Mouse (Mus musculus): ENCODE data around the gene Trpm1. TPM values are rescaled to one million over a fixed set of nuclear protein-coding genes. Genes with fewer than 3 reads are reported as not detected.

Gene Trpm1
- polyA plus RNA-seq, 1 experiment from 2014 or later: 0.47 TPM

DNA sequence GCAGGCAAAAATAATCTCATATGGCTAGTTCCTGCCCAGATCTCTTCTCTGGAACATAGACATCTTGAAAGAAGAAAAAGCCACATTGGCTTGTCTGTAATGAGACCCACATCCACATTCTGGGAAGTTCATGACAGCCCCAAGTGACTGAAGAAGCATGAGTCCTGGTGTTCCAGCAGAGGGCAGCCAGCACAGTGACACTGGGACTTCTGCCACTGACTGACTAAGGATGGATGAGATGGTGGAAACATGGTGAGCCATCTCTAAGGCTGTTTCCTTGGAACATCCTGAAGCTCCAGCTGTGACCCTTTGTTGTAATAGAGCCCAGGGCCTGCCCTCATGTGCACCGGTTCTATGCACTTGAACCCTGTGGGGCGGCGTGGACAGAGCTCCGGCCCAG, 25.7 kb downstream of the Trpm1 start:
- Histone ChIP-seq H3K4me2 (replicated peaks) (no peak overlapping the region), H3K9me3 (no peaks in the 10 kb centered on the region), H3K27me3 (no peaks in the 10 kb centered on the region), H3K36me3 (no peaks in the 10 kb centered on the region), H3K27ac (no peak overlapping the region), H3K4me3 (replicated peaks) (no peak overlapping the region), H3K4me1 (replicated peaks) (no peaks in the 10 kb centered on the region), H3K9ac (replicated peaks) (no peak overlapping the region)
- no peak for ATAC-seq
- WGBS: 83% methylated on average over 4 of the region's 4 CpGs

DNA sequence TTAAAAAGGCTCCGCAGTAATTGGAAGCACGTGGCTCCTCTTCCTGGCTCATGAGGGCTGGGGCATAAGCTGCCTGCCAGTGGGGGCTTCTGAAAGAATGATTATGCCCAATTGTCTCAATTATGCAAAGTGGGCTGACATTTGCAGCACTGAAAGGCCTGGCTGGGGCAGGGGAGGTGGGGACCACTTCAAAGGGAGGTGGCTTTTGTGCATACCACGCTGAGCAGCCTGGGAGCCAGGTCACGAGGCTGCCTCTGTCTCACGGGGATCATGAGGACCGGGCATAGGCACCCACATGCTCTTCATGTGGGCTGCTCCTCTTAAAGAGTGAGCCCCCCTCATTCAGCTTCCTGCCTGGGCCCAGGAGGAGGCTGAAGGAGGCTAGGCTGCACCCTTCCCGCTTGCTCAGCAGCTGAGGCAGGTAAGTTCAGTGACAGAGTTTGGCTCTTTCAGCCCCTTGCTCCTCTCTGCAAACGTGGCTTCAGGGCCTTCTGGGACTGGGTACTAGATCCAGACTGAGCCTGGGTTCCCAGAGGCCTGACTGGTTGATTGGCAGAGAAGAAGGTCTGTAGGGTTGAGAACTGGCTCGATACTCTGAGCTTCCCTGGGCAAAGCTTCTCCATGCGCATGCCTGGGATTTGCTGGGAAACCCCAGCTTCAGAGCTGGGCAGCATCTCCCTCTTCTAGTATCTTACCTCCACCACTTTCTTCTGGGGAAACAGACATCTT, 31.7 kb downstream of the Trpm1 start:
- Histone ChIP-seq H3K4me1 (replicated peaks) (peaks cover 11% of the 10 kb centered on the region), H3K9ac (replicated peaks) (no peak overlapping the region), H3K4me2 (replicated peaks) (no peak overlapping the region), H3K36me3 (no peaks in the 10 kb centered on the region), H3K4me3 (replicated peaks) (no peak overlapping the region), H3K27me3 (no peaks in the 10 kb centered on the region), H3K9me3 (no peaks in the 10 kb centered on the region), H3K27ac (peak overlapping the region; percentile 14; the same call in 1 of the 2 replicates)
- WGBS: 31% methylated on average over 10 of the region's 10 CpGs
- ATAC-seq: peak; percentile 70

DNA sequence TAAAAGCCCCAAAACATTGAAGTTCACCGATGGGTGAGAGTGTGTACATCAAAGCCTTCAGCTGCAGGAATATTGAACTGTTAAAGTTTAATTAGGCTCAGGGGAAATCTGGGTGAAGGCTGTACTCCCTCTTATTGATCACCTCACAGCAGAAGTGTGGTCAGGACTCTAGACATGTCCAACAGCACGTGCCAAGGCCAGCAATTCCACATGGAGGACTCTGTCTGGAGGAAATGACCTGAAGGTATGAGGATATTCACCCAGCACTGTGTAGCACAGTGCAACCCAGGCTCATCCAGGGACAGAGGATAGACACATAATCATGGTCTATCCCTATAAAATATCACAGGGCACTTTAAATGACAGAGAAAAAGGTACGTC, 32.3 kb downstream of the Trpm1 start:
- H3K4me3 ChIP-seq (replicated peaks): no peak overlapping the region
- no peaks in the 10 kb centered on the region for H3K9me3 ChIP-seq
- no peak overlapping the region for H3K27ac ChIP-seq
- no peak overlapping the region for H3K4me2 ChIP-seq (replicated peaks)
- no peaks in the 10 kb centered on the region for H3K27me3 ChIP-seq
- ATAC-seq: peak; percentile 50; the same call in 1 of the 2 replicates
- no peak overlapping the region for H3K9ac ChIP-seq (replicated peaks)
- H3K4me1 ChIP-seq (replicated peaks): peaks cover 11% of the 10 kb centered on the region
- H3K36me3 ChIP-seq: no peaks in the 10 kb centered on the region
- WGBS: 79% methylated on average over 3 of the region's 3 CpGs

DNA sequence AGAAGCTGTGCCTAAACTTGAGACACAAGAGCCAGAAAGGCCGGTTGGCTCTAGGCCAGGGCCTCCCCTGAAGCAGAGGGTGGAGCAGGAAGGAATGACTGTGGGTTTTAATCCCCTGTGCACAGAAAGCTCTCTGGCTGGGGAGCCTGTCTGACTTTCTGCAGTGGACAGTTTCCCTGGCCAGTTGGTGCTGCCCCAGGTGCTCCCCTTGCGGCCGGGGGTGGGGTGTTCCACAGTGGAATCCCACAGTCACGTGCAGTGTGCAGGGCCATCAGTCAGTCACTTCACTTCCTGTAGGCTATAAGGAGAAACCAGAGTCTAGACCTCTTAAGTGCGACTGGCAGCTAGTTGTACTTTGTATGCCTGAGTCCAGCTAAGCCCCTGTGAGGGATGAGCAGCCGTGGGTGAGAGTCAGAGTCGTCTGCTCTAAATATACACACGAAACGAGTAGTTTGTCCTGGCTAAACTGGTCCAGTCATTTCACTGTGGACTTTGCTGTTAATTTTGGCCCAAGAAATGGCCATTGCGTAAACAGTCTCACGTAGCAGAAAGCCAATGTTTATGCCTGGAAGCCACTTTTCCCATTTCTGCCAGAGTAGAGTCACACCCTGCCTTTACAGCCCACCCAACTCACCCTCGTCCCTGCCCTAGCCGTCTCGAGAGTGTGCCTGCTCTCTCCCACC, 38.8 kb downstream of the Trpm1 start:
- no peaks in the 10 kb centered on the region for H3K9me3 ChIP-seq
- H3K36me3 ChIP-seq: no peaks in the 10 kb centered on the region
- H3K27ac ChIP-seq: no peak overlapping the region
- H3K9ac ChIP-seq (replicated peaks): no peak overlapping the region
- ATAC-seq: no peak
- peaks cover 6% of the 10 kb centered on the region; the same call in 1 of the 2 replicates for H3K4me1 ChIP-seq (replicated peaks)
- no peak overlapping the region for H3K4me2 ChIP-seq (replicated peaks)
- no peaks in the 10 kb centered on the region for H3K27me3 ChIP-seq
- H3K4me3 ChIP-seq (replicated peaks): no peak overlapping the region
- WGBS: 62% methylated on average over 14 of the region's 14 CpGs

DNA sequence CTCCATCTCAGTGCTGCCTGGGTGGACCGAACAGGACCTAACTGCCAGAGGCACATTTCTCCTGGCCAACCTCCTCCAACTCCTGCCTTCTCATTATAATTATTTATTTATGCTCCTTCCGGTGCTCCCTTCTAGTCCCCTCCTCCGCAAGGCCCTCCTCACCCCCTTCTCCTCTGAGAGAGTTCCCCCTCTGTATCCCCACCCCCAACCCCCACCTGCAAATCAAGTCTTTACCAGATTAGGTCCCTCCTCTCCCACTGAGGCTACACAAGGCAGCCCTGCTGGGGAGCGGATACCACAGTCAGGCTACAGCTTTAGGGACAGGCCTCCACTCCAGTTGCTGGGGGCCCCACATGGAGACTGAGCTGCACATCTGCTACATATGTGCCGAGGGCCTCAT, 39.8 kb downstream of the Trpm1 start:
- Histone ChIP-seq H3K27me3 (no peaks in the 10 kb centered on the region), H3K36me3 (no peaks in the 10 kb centered on the region), H3K4me2 (replicated peaks) (no peak overlapping the region), H3K4me3 (replicated peaks) (no peak overlapping the region), H3K4me1 (replicated peaks) (peaks cover 6% of the 10 kb centered on the region; the same call in 1 of the 2 replicates), H3K9ac (replicated peaks) (no peak overlapping the region), H3K27ac (no peak overlapping the region), H3K9me3 (no peaks in the 10 kb centered on the region)
- no peak for ATAC-seq
- WGBS: 37% methylated on average over 5 of the region's 5 CpGs

DNA sequence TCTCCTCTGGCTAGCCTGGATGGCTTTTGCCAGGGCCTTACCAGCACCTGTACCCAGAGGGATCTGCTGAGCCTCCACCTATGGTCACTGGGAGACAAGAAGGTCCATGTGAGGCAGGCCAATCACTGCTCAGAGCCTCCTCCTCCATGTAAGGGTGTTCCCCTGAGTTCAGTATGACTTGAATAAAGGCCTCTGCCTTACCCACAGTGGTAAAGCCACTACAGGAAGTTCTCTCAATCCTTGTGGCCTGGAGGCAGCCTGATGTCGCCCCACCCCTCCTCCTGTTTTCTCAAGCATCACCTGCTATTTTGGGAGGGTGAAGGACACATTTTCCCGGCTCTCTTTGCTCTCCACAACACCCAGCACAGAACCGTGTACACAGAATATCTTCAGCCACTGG, 42.5 kb downstream of the Trpm1 start:
- 87% methylated on average over 3 of the region's 3 CpGs for WGBS
- no peaks in the 10 kb centered on the region for H3K9me3 ChIP-seq

DNA sequence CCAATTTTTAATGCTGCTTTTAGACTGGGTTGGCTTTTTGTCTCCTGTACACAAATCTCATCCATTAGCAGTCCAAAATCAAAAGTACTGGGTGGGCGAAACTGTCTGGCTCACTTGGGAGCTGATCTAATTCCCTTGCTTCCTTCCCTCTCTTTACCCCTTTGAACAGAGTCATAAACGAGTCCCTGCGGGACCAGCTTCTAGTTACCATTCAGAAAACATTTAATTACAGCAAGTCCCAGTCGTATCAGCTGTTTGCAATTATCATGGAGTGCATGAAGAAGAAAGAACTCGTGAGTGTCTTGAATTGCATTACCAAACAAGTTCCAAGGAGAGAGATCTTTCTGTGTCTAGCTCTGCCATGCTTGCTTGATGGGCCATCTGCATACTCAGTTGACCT, 55.1 kb downstream of the Trpm1 start:
- H3K27ac ChIP-seq: no peak overlapping the region
- WGBS: 64% methylated on average over 5 of the region's 5 CpGs
- ATAC-seq: no peak
- H3K9me3 ChIP-seq: no peaks in the 10 kb centered on the region
- no peaks in the 10 kb centered on the region for H3K4me1 ChIP-seq (replicated peaks)
- no peak overlapping the region for H3K4me2 ChIP-seq (replicated peaks)
- no peak overlapping the region for H3K4me3 ChIP-seq (replicated peaks)
- no peak overlapping the region for H3K9ac ChIP-seq (replicated peaks)
- no peaks in the 10 kb centered on the region for H3K27me3 ChIP-seq
- H3K36me3 ChIP-seq: no peaks in the 10 kb centered on the region

More for the DNA sequence above, 42.5 kb downstream of the Trpm1 start:
- no peak overlapping the region for H3K9ac ChIP-seq (replicated peaks)
- no peak overlapping the region for H3K4me2 ChIP-seq (replicated peaks)
- no peak for ATAC-seq
- H3K27ac ChIP-seq: no peak overlapping the region
- H3K27me3 ChIP-seq: no peaks in the 10 kb centered on the region
- no peak overlapping the region for H3K4me3 ChIP-seq (replicated peaks)
- H3K4me1 ChIP-seq (replicated peaks): peaks cover 6% of the 10 kb centered on the region; the same call in 1 of the 2 replicates
- no peaks in the 10 kb centered on the region for H3K36me3 ChIP-seq

DNA sequence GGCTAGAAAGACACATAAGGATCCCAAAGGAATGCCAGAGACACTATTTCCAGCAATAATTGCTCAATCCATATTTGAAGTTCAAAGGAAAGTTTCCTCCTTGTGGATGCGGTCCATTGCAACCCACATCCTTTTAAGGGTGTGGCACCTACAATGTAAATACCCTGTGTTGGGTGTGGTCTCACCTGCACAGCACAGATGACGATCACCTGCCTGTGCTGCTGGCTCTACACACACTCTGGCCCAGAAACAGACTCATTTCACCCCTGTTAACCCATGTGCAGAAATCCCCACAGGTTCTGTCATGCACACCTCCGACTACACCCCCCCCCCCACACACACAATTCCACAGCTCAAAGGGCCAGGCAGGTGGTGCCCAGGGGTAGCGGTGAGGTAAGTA, 59.2 kb downstream of the Trpm1 start:
- Histone ChIP-seq H3K4me3 (replicated peaks) (no peak overlapping the region), H3K27ac (no peak overlapping the region), H3K27me3 (no peaks in the 10 kb centered on the region), H3K36me3 (no peaks in the 10 kb centered on the region), H3K9me3 (no peaks in the 10 kb centered on the region), H3K4me1 (replicated peaks) (no peaks in the 10 kb centered on the region), H3K4me2 (replicated peaks) (no peak overlapping the region), H3K9ac (replicated peaks) (no peak overlapping the region)
- WGBS: 92% methylated on average over 4 of the region's 4 CpGs
- no peak for ATAC-seq

DNA sequence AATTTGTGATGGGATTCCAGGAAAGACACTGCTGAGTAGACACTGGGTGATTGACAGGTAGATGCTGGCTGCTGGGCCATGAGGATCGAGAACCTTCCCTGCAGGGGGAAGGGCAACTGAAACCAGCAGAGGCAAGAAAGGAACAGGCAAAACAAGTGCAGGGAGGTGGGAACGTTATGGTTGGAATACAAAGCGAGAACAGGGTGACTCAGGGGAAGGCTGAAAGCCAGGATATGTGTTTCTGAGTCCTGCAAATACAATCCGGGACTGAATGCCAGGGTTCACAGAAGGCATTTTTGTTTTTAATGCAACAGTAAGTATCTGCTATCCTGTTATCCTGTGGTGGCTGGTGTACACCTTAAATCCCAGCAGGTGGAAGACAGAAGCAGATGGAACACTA, 60.4 kb downstream of the Trpm1 start:
- Histone ChIP-seq H3K4me3 (replicated peaks) (no peak overlapping the region), H3K9me3 (no peaks in the 10 kb centered on the region), H3K27ac (no peak overlapping the region), H3K36me3 (no peaks in the 10 kb centered on the region), H3K27me3 (no peaks in the 10 kb centered on the region), H3K4me1 (replicated peaks) (no peaks in the 10 kb centered on the region), H3K4me2 (replicated peaks) (no peak overlapping the region), H3K9ac (replicated peaks) (no peak overlapping the region)
- 66% methylated on average over 4 of the region's 4 CpGs for WGBS
- ATAC-seq: no peak

DNA sequence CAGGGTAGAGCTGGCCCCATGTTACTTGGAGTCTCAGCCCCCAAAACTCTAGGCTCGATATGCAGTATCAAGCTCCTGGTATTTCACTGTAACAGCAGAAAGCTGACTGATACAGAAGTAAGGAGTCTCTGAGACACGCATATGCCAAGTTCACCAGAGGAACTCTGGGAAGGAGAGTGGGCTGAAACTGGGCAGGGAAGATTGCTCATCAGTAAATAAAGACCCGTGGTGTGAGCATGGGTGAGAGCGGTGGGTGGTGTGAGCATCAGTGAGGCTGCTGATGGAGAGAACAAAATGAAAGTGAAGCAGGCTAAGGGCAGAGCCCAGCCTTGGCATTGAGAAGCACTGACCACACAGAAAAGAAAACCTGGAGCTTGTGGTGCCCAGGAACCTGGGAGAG, 62.0 kb downstream of the Trpm1 start:
- ATAC-seq: no peak
- H3K4me3 ChIP-seq (replicated peaks): no peak overlapping the region
- H3K4me2 ChIP-seq (replicated peaks): no peak overlapping the region
- no peaks in the 10 kb centered on the region for H3K36me3 ChIP-seq
- no peak overlapping the region for H3K9ac ChIP-seq (replicated peaks)
- H3K27ac ChIP-seq: no peak overlapping the region
- H3K27me3 ChIP-seq: no peaks in the 10 kb centered on the region
- WGBS: 89% methylated on average over 4 of the region's 4 CpGs
- H3K9me3 ChIP-seq: no peaks in the 10 kb centered on the region
- no peaks in the 10 kb centered on the region for H3K4me1 ChIP-seq (replicated peaks)

DNA sequence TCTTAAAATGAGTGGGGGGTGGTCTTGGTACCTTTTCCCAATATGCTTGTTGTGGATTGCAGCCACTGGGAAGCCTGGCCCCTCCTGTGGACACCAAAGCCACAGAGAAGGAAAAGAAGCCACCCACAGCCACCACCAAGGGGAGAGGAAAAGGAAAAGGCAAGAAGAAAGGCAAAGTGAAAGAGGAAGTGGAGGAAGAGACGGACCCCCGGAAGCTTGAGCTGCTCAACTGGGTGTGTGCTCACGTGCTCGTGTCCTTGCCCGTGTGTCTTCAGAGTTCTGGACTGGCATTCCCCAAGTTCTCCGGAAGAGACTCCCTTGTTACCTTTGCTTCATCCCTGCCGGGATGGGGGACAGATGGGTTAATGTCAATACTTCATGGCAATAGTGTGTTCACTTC, 63.8 kb downstream of the Trpm1 start:
- WGBS: 92% methylated on average over 7 of the region's 7 CpGs
- Histone ChIP-seq H3K9me3 (no peaks in the 10 kb centered on the region), H3K27ac (no peak overlapping the region), H3K4me2 (replicated peaks) (no peak overlapping the region), H3K27me3 (no peaks in the 10 kb centered on the region), H3K4me3 (replicated peaks) (no peak overlapping the region), H3K36me3 (no peaks in the 10 kb centered on the region), H3K9ac (replicated peaks) (no peak overlapping the region), H3K4me1 (replicated peaks) (no peaks in the 10 kb centered on the region)
- no peak for ATAC-seq

DNA sequence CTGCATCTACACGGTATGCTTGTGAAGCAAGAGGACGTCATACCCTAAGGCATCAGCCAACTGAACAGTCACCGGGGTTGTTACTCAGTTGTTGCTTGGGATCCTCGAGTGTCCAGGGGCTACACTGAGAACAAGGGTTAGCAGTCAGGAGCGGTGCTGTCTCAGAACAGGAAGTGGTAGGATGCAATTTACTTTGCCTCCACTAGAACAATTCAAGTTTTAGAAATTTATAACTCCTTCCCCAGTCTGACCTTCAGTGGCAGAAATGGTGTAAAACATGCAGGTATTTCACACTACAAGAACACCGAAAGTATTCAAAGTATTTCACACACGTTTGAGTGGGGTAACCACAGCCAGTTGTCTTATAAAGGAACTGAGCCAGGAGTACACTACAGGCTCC, 66.1 kb downstream of the Trpm1 start:
- ATAC-seq: no peak

More for the DNA sequence above, 66.1 kb downstream of the Trpm1 start:
- no peak overlapping the region for H3K4me3 ChIP-seq (replicated peaks)
- H3K9me3 ChIP-seq: no peaks in the 10 kb centered on the region
- no peaks in the 10 kb centered on the region for H3K4me1 ChIP-seq (replicated peaks)
- WGBS: 90% methylated on average over 7 of the region's 7 CpGs
- no peak overlapping the region for H3K4me2 ChIP-seq (replicated peaks)
- no peaks in the 10 kb centered on the region for H3K27me3 ChIP-seq
- no peaks in the 10 kb centered on the region for H3K36me3 ChIP-seq
- no peak overlapping the region for H3K27ac ChIP-seq
- H3K9ac ChIP-seq (replicated peaks): no peak overlapping the region

Measured in midbrain, embryonic 13.5 days (tissue).